10 mouse cellular contexts compared by ENCODE assay signal in genomic region chr17:34743719-34744118, GRCm38 (mm10). TPM values are rescaled to one million over a fixed set of nuclear protein-coding genes. Genes with fewer than 3 reads are reported as not detected.
A peak's percentile ranks its signal among the peaks of the same experiment; 100 is the strongest.
DNase-seq lines count a peak whose midpoint lies in the region; ATAC-seq and TF ChIP-seq lines count a peak whose summit lies in the region.
"Had no signal": no experiment of that assay in that cellular context is flagged by ENCODE, and none has a peak within 500 bp of the region (broad histone marks: within the 10 kb centered on the region; RNA-seq: fewer than 3 reads in every experiment).

C4b (minus strand) TSS chr17:34743882.

- no peak within 1 kb of the TSS for H3K4me3 ChIP-seq in intestine, embryonic 14.5 days (ENCODE audit: low read depth, low read length)
- H3K4me3 ChIP-seq in intestine, embryonic 15.5 days (replicated peaks): no peak within 1 kb of the TSS
- no peak within 1 kb of the TSS for H3K4me3 ChIP-seq in thymus, adult 2 months (ENCODE audit: control insufficient read depth, insufficient read depth, low read length)
- no peak within 1 kb of the TSS for H3K4me3 ChIP-seq in layer of hippocampus, adult 2 months
- H3K4me3 ChIP-seq: heart, embryonic 13.5 days had no signal

- 84% methylated on average over 7 of the region's 7 CpGs for WGBS in intestine, embryonic 14.5 days
- 81% methylated on average over 7 of the region's 7 CpGs for WGBS in intestine, embryonic 15.5 days
- WGBS in thymus, adult 2 months: 89% methylated on average over 7 of the region's 7 CpGs

- H3K27ac ChIP-seq in intestine, embryonic 14.5 days (ENCODE audit: low read depth): no peak within 1 kb of the TSS
- H3K27ac ChIP-seq in intestine, embryonic 15.5 days: no peak within 1 kb of the TSS
- no peak within 1 kb of the TSS for H3K27ac ChIP-seq in thymus, adult 2 months (ENCODE audit: control insufficient read depth, insufficient read depth, low read length)
- peak within 1 kb of the TSS; percentile 14; the same call in 1 of the 2 replicates for H3K27ac ChIP-seq in layer of hippocampus, adult 2 months
- H3K27ac ChIP-seq: heart, embryonic 13.5 days had no signal

- no peak within 1 kb of the TSS for H3K4me2 ChIP-seq in intestine, embryonic 14.5 days (ENCODE audit: low read length)
- H3K4me2 ChIP-seq in intestine, embryonic 15.5 days (replicated peaks): no peak within 1 kb of the TSS
- H3K4me2 ChIP-seq: heart, embryonic 13.5 days; lung, embryonic 14.5 days had no signal

- no peak for ATAC-seq in intestine, embryonic 14.5 days (replicated peaks; ENCODE audit: low FRiP score, low TSS enrichment, low read depth)
- no peak for ATAC-seq in intestine, embryonic 15.5 days
- ATAC-seq in megakaryocyte progenitor cell, adult 5-6 weeks (replicated peaks; ENCODE audit: poor library complexity): no peak

- DNase-seq in intestine, embryonic 14.5 days (ENCODE audit: low spot score): peak; percentile 36
- no peak for DNase-seq in thymus, adult 2 months
- DNase-seq in thymus, postnatal 14 days: no peak
- DNase-seq in layer of hippocampus, adult 2 months (ENCODE audit: low spot score in 2 of 2): peak; percentile 5 to 15
- no peak for DNase-seq in embryo, embryonic 9.5 days (ENCODE audit: extremely low spot score)
- DNase-seq in spleen, postnatal 36 days (ENCODE audit: low spot score in 2 of 2): no peak
- DNase-seq: lung, embryonic 14.5 days had no signal

- no peak for TF ChIP-seq CTCF in thymus, adult 2 months (IDR thresholded peaks at IDR 0.05; ENCODE audit: borderline replicate concordance, control insufficient read depth, extremely low read depth, insufficient read depth, low read length, poor library complexity)
- no peak for TF ChIP-seq CTCF in layer of hippocampus, adult 2 months (conservative IDR thresholded peaks at IDR 0.05)

- H3K27me3 ChIP-seq in intestine, embryonic 14.5 days (replicated peaks; ENCODE audit: control insufficient read depth, insufficient read depth, low read length): no peaks in the 10 kb centered on the region
- H3K27me3 ChIP-seq in intestine, embryonic 15.5 days (replicated peaks): no peaks in the 10 kb centered on the region
- H3K27me3 ChIP-seq in thymus, adult 2 months (ENCODE audit: control insufficient read depth, insufficient read depth, low read length): no peaks in the 10 kb centered on the region
- H3K27me3 ChIP-seq: heart, embryonic 13.5 days had no signal

- no peak within 1 kb of the TSS for H3K9ac ChIP-seq in intestine, embryonic 14.5 days (ENCODE audit: low read length)
- H3K9ac ChIP-seq in intestine, embryonic 15.5 days: no peak within 1 kb of the TSS
- H3K9ac ChIP-seq: heart, embryonic 13.5 days; lung, embryonic 14.5 days had no signal

- TF ChIP-seq POLR2A in thymus, adult 2 months (IDR thresholded peaks at IDR 0.05; ENCODE audit: control insufficient read depth, extremely low read depth, insufficient read depth, low read length, poor library complexity): no peak

- 0 out of 2 replicates have a peak, but pooled peaks cover 3% of the 10 kb centered on the region for H3K9me3 ChIP-seq in intestine, embryonic 14.5 days (ENCODE audit: control insufficient read depth, low read length)
- H3K9me3 ChIP-seq in intestine, embryonic 15.5 days: no peaks in the 10 kb centered on the region

- no peaks in the 10 kb centered on the region for H3K4me1 ChIP-seq in intestine, embryonic 14.5 days (replicated peaks; ENCODE audit: control insufficient read depth, insufficient read depth, low read length)
- H3K4me1 ChIP-seq in intestine, embryonic 15.5 days (replicated peaks): no peaks in the 10 kb centered on the region
- no peaks in the 10 kb centered on the region for H3K4me1 ChIP-seq in thymus, adult 2 months (replicated peaks; ENCODE audit: control insufficient read depth, insufficient read depth, low read length)
- H3K4me1 ChIP-seq: heart, embryonic 13.5 days had no signal

- no peaks in the 10 kb centered on the region for H3K36me3 ChIP-seq in intestine, embryonic 14.5 days (ENCODE audit: control insufficient read depth, insufficient read depth, low read length)
- no peaks in the 10 kb centered on the region for H3K36me3 ChIP-seq in intestine, embryonic 15.5 days
- no peaks in the 10 kb centered on the region for H3K36me3 ChIP-seq in thymus, adult 2 months (ENCODE audit: control insufficient read depth, insufficient read depth, low read length)
- H3K36me3 ChIP-seq: heart, embryonic 13.5 days had no signal

RNA-seq across cellular contexts. Expression of gene C4b, which starts in this region (rescaled TPM):
- 0.23 and 0.28 TPM in 2 replicates for polyA plus RNA-seq in intestine, embryonic 14.5 days (2014; fragmentation: Nextera tagmentation; extraction: Ambion mirVana)
- 0.33 and 1.4 TPM in 2 replicates for polyA plus RNA-seq in intestine, embryonic 15.5 days (2015; fragmentation: Nextera tagmentation; extraction: Ambion mirVana)
- polyA plus RNA-seq in thymus, adult 2 months (2012; rRNA removed): 11.8 and 15.2 TPM in 2 replicates
- 10 to 100 TPM; 27.2 to 28.7 TPM for total RNA-seq in layer of hippocampus, adult 2 months (2021)
- total RNA-seq in megakaryocyte progenitor cell, adult 5-6 weeks (2015): 0.12 and 0.27 TPM in 2 replicates
- total RNA-seq in megakaryocyte progenitor cell, adult 5-6 weeks (2017): 0.03 and 0.12 TPM in 2 replicates
- polyA plus RNA-seq: lung, embryonic 14.5 days had no signal

Comparison
In these comparisons a context has a peak if more than half of its experiments do, and no peak if none do; other contexts are left out.
1. RNA of gene C4b (total RNA-seq): 27.2 to 28.7 TPM in layer of hippocampus, adult 2 months; 0.03 to 0.27 TPM in megakaryocyte progenitor cell, adult 5-6 weeks; every median in the first group is over 10 times any median in the second.
2. Peak in DNase-seq in intestine, embryonic 14.5 days; RNA of the gene not detected or under 1 TPM.
3. DNase-seq: peak in layer of hippocampus, adult 2 months (2 of 2); none in thymus, adult 2 months (single experiment), thymus, postnatal 14 days (single experiment), embryo, embryonic 9.5 days (single experiment) and spleen, postnatal 36 days (0 of 2).